Mouse (Mus musculus): ENCODE data around the gene Htra2.

DNA sequence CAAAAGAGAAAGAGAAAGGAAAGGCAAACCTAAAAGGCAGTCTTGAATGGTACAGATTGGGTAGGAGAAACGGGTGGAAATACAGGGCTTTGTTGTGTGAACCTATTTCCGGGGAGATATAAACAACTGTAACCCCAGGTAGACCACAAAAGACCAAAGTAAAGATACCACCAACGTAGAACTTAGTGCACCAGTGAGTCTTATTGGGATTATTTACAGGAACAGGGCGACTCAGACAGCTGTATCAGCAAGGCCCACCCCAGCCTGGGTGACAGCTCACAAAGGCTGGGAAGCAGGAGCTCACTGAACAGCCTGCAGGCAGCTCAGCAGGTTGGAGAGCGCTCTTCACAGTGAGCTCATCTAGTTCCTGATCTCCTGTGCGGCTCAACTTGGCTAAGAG, 40.9 kb upstream of the Htra2 start:
- TF ChIP-seq CTCF (IDR thresholded peaks at IDR 0.05; ENCODE audit: insufficient read depth, low read length) (no peak), POLR2A (IDR thresholded peaks at IDR 0.05; ENCODE audit: borderline replicate concordance, extremely low read depth, low read depth, low read length) (no peak)
